Mouse (Mus musculus) kidney, embryonic 14.5 days (tissue): Measurements from ENCODE around the gene Plet1. TPM values are rescaled to one million over a fixed set of nuclear protein-coding genes. Genes with fewer than 3 reads are reported as not detected.
A peak's percentile ranks its signal among the peaks of the same experiment; 100 is the strongest.

Experiments
- ATAC-seq: fragments of 200-750 bp; cut with Nextera tagmentation; 2 replicates; pipeline ENCODE4 v1.8.0; 2017; ENCODE audit warnings: moderate number of reproducible peaks, mild to moderate bottlenecking, moderate TSS enrichment, moderate library complexity; ENCODE audit not compliant: low FRiP score, low TSS enrichment
- H3K27ac ChIP-seq: fragments of 300-500 bp; sonication (generic); 2 replicates; pipeline ENCODE4 v1.5.1; 2014; ENCODE audit warnings: low read depth, mild to moderate bottlenecking, low read length, moderate library complexity, mixed read lengths
- H3K27me3 ChIP-seq: fragments of 300-500 bp; sonication (generic); 2 replicates; pipeline ENCODE4 v1.6.1; 2014; ENCODE audit warnings: mild to moderate bottlenecking, low read length; ENCODE audit not compliant: control insufficient read depth, insufficient read depth
- H3K36me3 ChIP-seq: fragments of 300-500 bp; sonication (generic); 2 replicates; pipeline ENCODE4 v1.6.1; 2014; ENCODE audit warnings: low read length, mixed read lengths; ENCODE audit not compliant: control insufficient read depth, insufficient read depth
- H3K4me1 ChIP-seq: fragments of 300-500 bp; sonication (generic); 2 replicates; pipeline ENCODE4 v1.6.1; 2014; ENCODE audit warnings: low read length, mixed read lengths; ENCODE audit not compliant: control insufficient read depth, insufficient read depth
- H3K4me2 ChIP-seq: fragments of 300-500 bp; sonication (generic); replicated peaks from 2 replicates; pipeline ENCODE4 v1.6.1; 2014; ENCODE audit warnings: low read depth, mild to moderate bottlenecking, low read length
- H3K4me3 ChIP-seq: fragments of 300-500 bp; sonication (generic); 2 replicates; pipeline ENCODE4 v1.5.1; 2014; ENCODE audit warnings: mild to moderate bottlenecking, low read length
- H3K9ac ChIP-seq: fragments of 300-500 bp; sonication (generic); 2 replicates; pipeline ENCODE4 v1.6.1; 2014; ENCODE audit warnings: low read depth, mild to moderate bottlenecking, low read length, moderate library complexity
- H3K9me3 ChIP-seq: fragments of 300-500 bp; sonication (generic); 2 replicates; pipeline ENCODE4 v1.6.1; 2016; ENCODE audit warnings: low read length; ENCODE audit not compliant: control insufficient read depth
- WGBS: fragments of 180-500 bp; shearing (Covaris S2); extraction: QIAGEN DNeasy Blood & Tissue Kit; methylation state at CpG from one replicate; pipeline ENCODE4 v1.1.7; 2014; 5-methylcytosine and 5-hydroxymethylcytosine counted together
- polyA plus RNA-seq: library from polyadenylated mRNA; unstranded; fragments of >200 nt; fragmentation: Nextera tagmentation; extraction: Ambion mirVana; gene quantifications from 2 replicates; pipeline ENCODE4 v1.2.1, GENCODE M21; 2014

Plet1 gene
- polyA plus RNA-seq, 1 experiment from 2014 or later = 32.1 TPM

GRCm38 (mm10) chr9:50520748-50521147 is 26.4 kb downstream of the Plet1 start:
- 91% methylated on average over 6 of the region's 6 CpGs for WGBS
- no peak for ATAC-seq
- H3K9me3 ChIP-seq = no peaks in the 10 kb centered on the region
- H3K27me3 ChIP-seq = no peaks in the 10 kb centered on the region
- H3K9ac ChIP-seq = no peak overlapping the region
- no peak overlapping the region for H3K27ac ChIP-seq
- no peaks in the 10 kb centered on the region; the same call in 1 of the 2 replicates for H3K36me3 ChIP-seq
- no peak overlapping the region for H3K4me3 ChIP-seq
- H3K4me2 ChIP-seq = no peak overlapping the region
- H3K4me1 ChIP-seq = no peaks in the 10 kb centered on the region

- no peak for ATAC-seq
- H3K4me2 ChIP-seq = no peak overlapping the region
- no peaks in the 10 kb centered on the region for H3K4me1 ChIP-seq
- H3K9me3 ChIP-seq = no peaks in the 10 kb centered on the region
- no peak overlapping the region for H3K4me3 ChIP-seq
- H3K27ac ChIP-seq = no peak overlapping the region
- 61% methylated on average over 2 of the region's 2 CpGs for WGBS
- H3K27me3 ChIP-seq = no peaks in the 10 kb centered on the region
- no peaks in the 10 kb centered on the region; the same call in 1 of the 2 replicates for H3K36me3 ChIP-seq
- H3K9ac ChIP-seq = no peak overlapping the region
Observed at GRCm38 (mm10) chr9:50521562-50521961, 27.2 kb downstream of the Plet1 start.

- ATAC-seq = no peak
- 76% methylated on average over 5 of the region's 5 CpGs for WGBS
Observed at GRCm38 (mm10) chr9:50522574-50522973, 28.2 kb downstream of the Plet1 start.

GRCm38 (mm10) chr9:50524936-50525335 is 30.6 kb downstream of the Plet1 start:
- Histone ChIP-seq H3K9me3 (no peaks in the 10 kb centered on the region), H3K36me3 (no peaks in the 10 kb centered on the region; the same call in 1 of the 2 replicates), H3K4me3 (no peak overlapping the region), H3K4me2 (no peak overlapping the region), H3K4me1 (no peaks in the 10 kb centered on the region; the same call in 1 of the 2 replicates), H3K9ac (no peak overlapping the region), H3K27me3 (no peaks in the 10 kb centered on the region), H3K27ac (no peak overlapping the region)
- no peak for ATAC-seq
- 81% methylated on average over 5 of the region's 5 CpGs for WGBS

More at GRCm38 (mm10) chr9:50522574-50522973, 28.2 kb downstream of the Plet1 start:
- Histone ChIP-seq H3K27me3 (no peaks in the 10 kb centered on the region), H3K4me2 (no peak overlapping the region), H3K4me3 (no peak overlapping the region), H3K27ac (no peak overlapping the region), H3K9ac (no peak overlapping the region), H3K36me3 (no peaks in the 10 kb centered on the region; the same call in 1 of the 2 replicates), H3K9me3 (no peaks in the 10 kb centered on the region), H3K4me1 (no peaks in the 10 kb centered on the region; the same call in 1 of the 2 replicates)

GRCm38 (mm10) chr9:50525585-50525984 is 31.3 kb downstream of the Plet1 start:
- Histone ChIP-seq H3K4me1 (no peaks in the 10 kb centered on the region; the same call in 1 of the 2 replicates), H3K4me2 (no peak overlapping the region), H3K27ac (no peak overlapping the region), H3K9me3 (no peaks in the 10 kb centered on the region), H3K9ac (no peak overlapping the region), H3K4me3 (no peak overlapping the region), H3K27me3 (no peaks in the 10 kb centered on the region), H3K36me3 (no peaks in the 10 kb centered on the region; the same call in 1 of the 2 replicates)
- no peak for ATAC-seq
- 73% methylated on average over 5 of the region's 5 CpGs for WGBS

GRCm38 (mm10) chr9:50527860-50528259 is 33.5 kb downstream of the Plet1 start:
- Histone ChIP-seq H3K4me1 (no peaks in the 10 kb centered on the region; the same call in 1 of the 2 replicates), H3K4me3 (peak overlapping the region; percentile 75), H3K27me3 (no peaks in the 10 kb centered on the region), H3K27ac (no peak overlapping the region), H3K9me3 (no peaks in the 10 kb centered on the region), H3K9ac (peak overlapping the region; percentile 71; the same call in 1 of the 2 replicates), H3K36me3 (no peaks in the 10 kb centered on the region; the same call in 1 of the 2 replicates), H3K4me2 (peak overlapping the region; percentile 57)
- peak; percentile 44; the same call in 1 of the 2 replicates for ATAC-seq
- WGBS = 42% methylated on average over 7 of the region's 7 CpGs

GRCm38 (mm10) chr9:50528293-50528892 is 34.1 kb downstream of the Plet1 start, which contains the start of gene Pts:
Gene Pts, minus strand, starts transcription at chr9:50528724.
- no peaks in the 10 kb centered on the region; the same call in 1 of the 2 replicates for H3K4me1 ChIP-seq
- ATAC-seq = peak; percentile 99
- WGBS = under 1% methylated on average over 54 of the region's 54 CpGs
- peak within 1 kb of the TSS; percentile 57 for H3K4me2 ChIP-seq
- H3K9ac ChIP-seq = peak within 1 kb of the TSS; percentile 71
- no peaks in the 10 kb centered on the region for H3K9me3 ChIP-seq
- H3K4me3 ChIP-seq = peak within 1 kb of the TSS; percentile 75
- H3K27ac ChIP-seq = 0 out of 2 replicates have a peak within 1 kb of the TSS, but pooled peaks have one; percentile 48
- no peaks in the 10 kb centered on the region for H3K27me3 ChIP-seq
- H3K36me3 ChIP-seq = no peaks in the 10 kb centered on the region; the same call in 1 of the 2 replicates

GRCm38 (mm10) chr9:50530890-50531289 is 36.6 kb downstream of the Plet1 start:
- 25% methylated on average over 2 of the region's 2 CpGs for WGBS
- H3K9me3 ChIP-seq = no peaks in the 10 kb centered on the region
- no peaks in the 10 kb centered on the region; the same call in 1 of the 2 replicates for H3K4me1 ChIP-seq
- no peak overlapping the region for H3K4me2 ChIP-seq
- no peak overlapping the region for H3K27ac ChIP-seq
- no peak for ATAC-seq
- no peaks in the 10 kb centered on the region for H3K36me3 ChIP-seq
- no peak overlapping the region for H3K9ac ChIP-seq
- no peak overlapping the region for H3K4me3 ChIP-seq
- H3K27me3 ChIP-seq = no peaks in the 10 kb centered on the region

- no peak overlapping the region for H3K9ac ChIP-seq
- no peaks in the 10 kb centered on the region for H3K4me1 ChIP-seq
- no peak for ATAC-seq
- 80% methylated on average over 11 of the region's 11 CpGs for WGBS
- H3K27me3 ChIP-seq = no peaks in the 10 kb centered on the region
- H3K36me3 ChIP-seq = no peaks in the 10 kb centered on the region
- no peak overlapping the region for H3K27ac ChIP-seq
- no peaks in the 10 kb centered on the region for H3K9me3 ChIP-seq
- H3K4me2 ChIP-seq = no peak overlapping the region
- no peak overlapping the region for H3K4me3 ChIP-seq
Observed at GRCm38 (mm10) chr9:50533328-50533727, 39.0 kb downstream of the Plet1 start.
